Mouse (Mus musculus) forebrain, embryonic 16.5 days (tissue): ENCODE data around the gene Rbm15. TPM values are rescaled to one million over a fixed set of nuclear protein-coding genes. Genes with fewer than 3 reads are reported as not detected.

Experiments used
- ATAC-seq: fragments of 200-750 bp; cut with Nextera tagmentation; 2 replicates; pipeline ENCODE4 v1.8.0; 2017; ENCODE audit warnings: mild to moderate bottlenecking, moderate library complexity
- H3K27ac ChIP-seq: fragments of 300-500 bp; sonication (generic); 2 replicates; pipeline ENCODE4 v1.5.1; 2014; ENCODE audit warnings: low read length, control low read depth
- H3K27me3 ChIP-seq: fragments of 300-500 bp; sonication (generic); replicated peaks from 2 replicates; pipeline ENCODE4 v1.6.1; 2014; ENCODE audit warnings: low read length; ENCODE audit not compliant: control insufficient read depth, insufficient read depth
- H3K36me3 ChIP-seq: fragments of 300-500 bp; sonication (generic); 2 replicates; pipeline ENCODE4 v1.6.1; 2014; ENCODE audit not compliant: control insufficient read depth, insufficient read depth
- H3K4me1 ChIP-seq: fragments of 300-500 bp; sonication (generic); replicated peaks from 2 replicates; pipeline ENCODE4 v1.6.1; 2014; ENCODE audit warnings: low read length; ENCODE audit not compliant: control insufficient read depth, insufficient read depth
- H3K4me2 ChIP-seq: fragments of 300-500 bp; sonication (generic); 2 replicates; pipeline ENCODE4 v1.6.1; 2014; ENCODE audit warnings: mild to moderate bottlenecking, low read length, control low read depth
- H3K4me3 ChIP-seq: fragments of 300-500 bp; sonication (generic); replicated peaks from 2 replicates; pipeline ENCODE4 v1.5.1; 2014; ENCODE audit warnings: mild to moderate bottlenecking, low read length, control low read depth
- H3K9ac ChIP-seq: fragments of 300-500 bp; sonication (generic); replicated peaks from 2 replicates; pipeline ENCODE4 v1.6.1; 2014; ENCODE audit warnings: low read depth, low read length, control low read depth
- H3K9me3 ChIP-seq: fragments of 300-500 bp; sonication (generic); 2 replicates; pipeline ENCODE4 v1.6.1; 2016; ENCODE audit warnings: low read length; ENCODE audit not compliant: control insufficient read depth
- WGBS: fragments of 180-500 bp; shearing (Covaris S2); extraction: QIAGEN DNeasy Blood & Tissue Kit; methylation state at CpG from one replicate; pipeline ENCODE4 v1.1.7; 2014; 5-methylcytosine and 5-hydroxymethylcytosine counted together
- polyA plus RNA-seq: library from polyadenylated mRNA; unstranded; fragments of >200 nt; fragmentation: Nextera tagmentation; extraction: Ambion mirVana; gene quantifications from 2 replicates; pipeline ENCODE4 v1.2.1, GENCODE M21; 2015

Gene Rbm15
- polyA plus RNA-seq, 1 experiment from 2014 or later: 9.3 TPM

DNA sequence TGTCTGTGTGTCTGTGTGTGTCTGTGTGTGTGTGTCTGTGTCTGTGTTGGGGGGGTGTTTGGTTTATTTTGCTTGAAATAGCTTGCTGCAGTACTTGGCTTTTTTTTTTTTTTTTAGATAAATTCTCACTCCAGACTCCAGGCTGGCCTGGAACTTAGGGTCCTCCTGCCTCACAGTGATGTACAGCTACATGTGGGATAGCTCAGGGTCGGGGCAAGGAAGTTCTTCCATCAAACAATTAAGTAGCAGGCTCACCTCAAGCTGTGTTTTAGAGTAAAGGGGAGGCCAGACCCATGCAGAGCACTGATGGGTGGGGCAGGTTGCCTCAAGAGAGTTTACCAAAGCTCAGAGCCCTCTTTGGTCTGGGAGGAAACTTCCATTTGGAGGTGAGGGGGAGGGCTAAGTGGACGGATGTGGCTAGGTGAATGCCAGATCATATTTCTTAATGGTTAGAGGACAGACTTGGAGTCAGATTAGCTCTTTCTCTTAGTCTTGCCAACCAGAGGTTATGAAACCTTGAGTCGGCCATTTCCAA lies 24.3 kb upstream of the Rbm15 start:
- no peak overlapping the region for H3K4me3 ChIP-seq
- no peaks in the 10 kb centered on the region for H3K9me3 ChIP-seq
- H3K27ac ChIP-seq: no peak overlapping the region
- no peaks in the 10 kb centered on the region; the same call in 1 of the 2 replicates for H3K4me1 ChIP-seq
- no peak overlapping the region for H3K9ac ChIP-seq
- peaks cover 4% of the 10 kb centered on the region; the same call in 1 of the 2 replicates for H3K27me3 ChIP-seq
- H3K4me2 ChIP-seq: no peak overlapping the region
- 62% methylated on average over 3 of the region's 3 CpGs for WGBS
- no peak for ATAC-seq
- no peaks in the 10 kb centered on the region for H3K36me3 ChIP-seq

- no peak overlapping the region for H3K9ac ChIP-seq
- peak; percentile 96 for ATAC-seq
Observed at GRCm38 (mm10) chr3:107356964-107357441, 23.5 kb upstream of the Rbm15 start.

DNA sequence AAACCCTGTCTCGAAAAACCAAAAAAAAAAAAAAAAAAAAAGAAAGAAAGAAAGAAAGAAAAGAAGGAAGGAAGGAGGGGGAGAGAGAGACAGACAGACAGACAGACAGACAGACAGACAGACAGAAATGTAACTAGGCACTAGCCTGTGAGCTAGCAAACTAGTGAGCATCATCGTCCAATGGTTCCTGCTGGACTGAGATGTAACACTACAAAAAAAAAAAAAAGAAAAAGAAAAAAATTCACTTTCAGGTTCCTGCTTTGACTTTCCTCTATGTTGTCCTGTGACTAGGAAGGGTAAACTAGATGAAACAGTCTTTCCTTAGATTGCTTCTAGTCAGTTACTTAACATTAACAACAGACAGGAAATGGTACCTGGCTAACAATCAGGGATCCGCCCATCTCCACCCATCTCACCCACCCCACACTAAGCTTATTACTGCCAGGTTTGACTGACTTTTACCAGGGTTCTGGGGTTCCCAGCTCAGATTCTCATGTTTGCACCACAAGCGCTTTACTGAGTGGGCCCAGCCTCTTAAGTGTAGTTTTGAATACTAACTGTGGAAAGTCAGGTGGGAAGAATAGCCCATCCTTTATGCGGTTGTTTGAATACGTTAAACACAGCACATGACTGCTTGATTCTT lies 22.3 kb upstream of the Rbm15 start:
- ATAC-seq: no peak

More at GRCm38 (mm10) chr3:107356964-107357441, 23.5 kb upstream of the Rbm15 start:
- Histone ChIP-seq H3K27ac (no peak overlapping the region), H3K27me3 (peaks cover 4% of the 10 kb centered on the region; the same call in 1 of the 2 replicates), H3K4me1 (no peaks in the 10 kb centered on the region; the same call in 1 of the 2 replicates), H3K4me3 (no peak overlapping the region), H3K4me2 (no peak overlapping the region), H3K36me3 (no peaks in the 10 kb centered on the region), H3K9me3 (no peaks in the 10 kb centered on the region)
- under 1% methylated on average over 11 of the region's 11 CpGs for WGBS

GRCm38 (mm10) chr3:107351706-107352105 lies 18.2 kb upstream of the Rbm15 start:
- ATAC-seq: no peak
- 63% methylated on average over 3 of the region's 3 CpGs for WGBS
- Histone ChIP-seq H3K36me3 (no peaks in the 10 kb centered on the region), H3K27me3 (no peaks in the 10 kb centered on the region), H3K27ac (no peak overlapping the region), H3K4me3 (no peak overlapping the region), H3K4me2 (no peak overlapping the region), H3K9me3 (no peaks in the 10 kb centered on the region), H3K9ac (no peak overlapping the region), H3K4me1 (no peaks in the 10 kb centered on the region)

More for the DNA sequence above, 22.3 kb upstream of the Rbm15 start:
- 89% methylated on average over 5 of the region's 6 CpGs for WGBS
- Histone ChIP-seq H3K4me3 (no peak overlapping the region), H3K36me3 (no peaks in the 10 kb centered on the region), H3K27ac (no peak overlapping the region), H3K4me2 (no peak overlapping the region), H3K27me3 (peaks cover 2% of the 10 kb centered on the region; the same call in 1 of the 2 replicates), H3K9me3 (no peaks in the 10 kb centered on the region), H3K9ac (no peak overlapping the region), H3K4me1 (no peaks in the 10 kb centered on the region; the same call in 1 of the 2 replicates)

DNA sequence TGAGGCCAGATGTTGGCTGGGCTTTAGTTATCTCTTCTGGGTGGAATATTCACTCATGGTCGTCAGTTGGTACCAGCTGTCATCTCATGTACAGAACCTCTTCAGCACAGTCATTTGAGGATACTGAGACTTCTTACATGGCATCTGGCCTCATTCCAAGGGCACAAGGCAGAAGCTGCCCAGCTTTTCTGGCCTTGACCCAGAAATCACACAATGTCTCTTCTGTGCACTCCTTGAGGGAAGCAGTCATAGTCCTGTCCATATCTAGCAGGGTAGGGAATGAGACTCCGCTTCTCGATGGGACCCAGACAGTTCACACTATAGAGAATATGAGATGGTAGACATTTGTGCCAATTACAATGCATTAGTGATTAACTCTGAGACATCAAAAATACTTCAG lies 15.5 kb upstream of the Rbm15 start:
- H3K4me3 ChIP-seq: no peak overlapping the region
- no peaks in the 10 kb centered on the region for H3K4me1 ChIP-seq
- ATAC-seq: no peak
- no peaks in the 10 kb centered on the region for H3K36me3 ChIP-seq
- no peak overlapping the region for H3K27ac ChIP-seq
- no peak overlapping the region for H3K9ac ChIP-seq
- H3K4me2 ChIP-seq: no peak overlapping the region
- 74% methylated on average over 3 of the region's 3 CpGs for WGBS
- no peaks in the 10 kb centered on the region for H3K9me3 ChIP-seq
- H3K27me3 ChIP-seq: no peaks in the 10 kb centered on the region

GRCm38 (mm10) chr3:107345033-107345725 lies 11.7 kb upstream of the Rbm15 start:
- no peaks in the 10 kb centered on the region for H3K27me3 ChIP-seq
- no peaks in the 10 kb centered on the region for H3K9me3 ChIP-seq
- no peak overlapping the region for H3K4me2 ChIP-seq
- ATAC-seq: no peak
- H3K9ac ChIP-seq: no peak overlapping the region
- no peak overlapping the region for H3K27ac ChIP-seq
- 30% methylated on average over 3 of the region's 3 CpGs for WGBS
- H3K4me1 ChIP-seq: no peaks in the 10 kb centered on the region
- no peak overlapping the region for H3K4me3 ChIP-seq
- no peaks in the 10 kb centered on the region for H3K36me3 ChIP-seq

- Histone ChIP-seq H3K27me3 (no peaks in the 10 kb centered on the region), H3K36me3 (no peaks in the 10 kb centered on the region), H3K4me3 (no peak overlapping the region), H3K4me1 (no peaks in the 10 kb centered on the region), H3K9me3 (no peaks in the 10 kb centered on the region), H3K4me2 (no peak overlapping the region), H3K9ac (no peak overlapping the region), H3K27ac (no peak overlapping the region)
- ATAC-seq: no peak
- WGBS: 35% methylated on average over 3 of the region's 3 CpGs
Observed at GRCm38 (mm10) chr3:107343971-107344370, 10.5 kb upstream of the Rbm15 start.

GRCm38 (mm10) chr3:107334202-107334934 lies 895 bp upstream of the Rbm15 start:
- peaks cover 6% of the 10 kb centered on the region; the same call in 1 of the 2 replicates for H3K36me3 ChIP-seq
- H3K9me3 ChIP-seq: no peaks in the 10 kb centered on the region
- peak overlapping the region; percentile 94 for H3K27ac ChIP-seq
- peak overlapping the region; percentile 87 for H3K9ac ChIP-seq
- 11% methylated on average over 12 of the region's 12 CpGs for WGBS
- no peak for ATAC-seq
- H3K4me1 ChIP-seq: peaks cover 25% of the 10 kb centered on the region
- no peaks in the 10 kb centered on the region for H3K27me3 ChIP-seq
- peak overlapping the region; percentile 87 for H3K4me3 ChIP-seq
- peak overlapping the region; percentile 93 for H3K4me2 ChIP-seq

DNA sequence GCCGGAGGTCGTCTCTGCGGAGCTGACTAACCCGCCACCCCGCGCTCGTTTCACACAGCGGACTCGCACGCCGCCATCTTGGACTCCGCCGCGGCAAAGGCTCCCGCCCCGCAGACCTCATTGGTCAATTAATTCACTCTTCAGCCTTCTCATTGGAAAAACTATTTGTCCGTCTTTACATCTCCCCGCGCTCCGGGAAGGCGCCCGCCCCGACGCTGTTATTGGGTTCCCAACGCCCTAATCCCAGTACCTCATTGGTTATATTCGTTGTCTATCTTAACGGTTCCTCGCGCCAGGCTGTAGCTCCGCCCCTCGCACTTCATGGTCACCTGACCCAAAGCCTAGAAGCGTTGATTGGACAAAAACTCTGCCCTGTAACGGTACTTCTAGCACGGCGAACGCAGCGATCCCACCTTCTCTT lies 503 bp downstream of the Rbm15 start:
- WGBS: under 1% methylated on average over 37 of the region's 37 CpGs

More for the DNA sequence above, 503 bp downstream of the Rbm15 start:
- Histone ChIP-seq H3K9me3 (no peaks in the 10 kb centered on the region), H3K9ac (peak overlapping the region; percentile 84), H3K27ac (peak overlapping the region; percentile 94), H3K4me3 (peak overlapping the region; percentile 98), H3K27me3 (no peaks in the 10 kb centered on the region), H3K36me3 (peaks cover 6% of the 10 kb centered on the region; the same call in 1 of the 2 replicates), H3K4me1 (peaks cover 25% of the 10 kb centered on the region), H3K4me2 (peak overlapping the region; percentile 29)
- ATAC-seq: peak; percentile 97
